Mouse (Mus musculus): Measurements from ENCODE around the gene Vpreb2.

- TF ChIP-seq CTCF (IDR thresholded peaks at IDR 0.05; ENCODE audit: low read depth) (no peak), EP300 (IDR thresholded peaks at IDR 0.05; ENCODE audit: low read depth) (no peak)
Observed at GRCm38 (mm10) chr16:18027371-18027770, 47.1 kb downstream of the Vpreb2 start.
